In the genomic region with DNA sequence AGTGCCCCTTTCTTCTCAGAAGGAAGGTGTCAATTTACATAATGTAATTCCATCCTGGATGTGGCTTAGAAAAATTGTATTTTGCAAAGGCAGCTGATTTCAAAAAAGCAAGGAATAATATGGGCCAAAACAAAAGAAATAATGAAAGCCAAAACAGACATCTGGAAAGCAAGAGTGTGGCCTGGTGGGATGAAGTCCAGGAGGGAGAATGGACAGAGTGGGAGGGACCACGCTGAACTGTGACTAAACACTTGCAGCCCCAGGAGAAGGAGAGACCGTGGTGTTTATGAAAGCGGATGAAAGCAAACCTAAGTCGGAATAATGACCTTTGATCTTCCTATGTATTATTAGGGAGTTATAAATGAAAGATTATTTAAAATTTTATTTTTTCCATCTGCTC, we compare ENCODE assay signal across 21 mouse cellular contexts. TPM values are rescaled to one million over a fixed set of nuclear protein-coding genes. Genes with fewer than 3 reads are reported as not detected.
DNase-seq lines count a peak whose midpoint lies in the region.
"Had no signal": no experiment of that assay in that cellular context is flagged by ENCODE, and none has a peak within 500 bp of the region (broad histone marks: within the 10 kb centered on the region; RNA-seq: fewer than 3 reads in every experiment).

No protein-coding gene starts in this region.

- peak; percentile 2 for DNase-seq in embryo, embryonic 10 days (ENCODE audit: low spot score)
- DNase-seq in embryo, embryonic 9.5 days (ENCODE audit: extremely low spot score): no peak
- DNase-seq in heart, postnatal 10 days: peak; percentile 37 to 40
- DNase-seq in heart, embryonic 10.5 days (ENCODE audit: low spot score): no peak
- peak; percentile 34 for DNase-seq in gastrocnemius, adult 18-20 months (ENCODE audit: low spot score)
- DNase-seq in gastrocnemius, postnatal 14 days: peak; percentile 59
- DNase-seq in kidney, postnatal 14 days: no peak
- no peak for DNase-seq in frontal cortex, postnatal 14 days (ENCODE audit: low spot score in 2 of 2)
- DNase-seq: adrenal gland, postnatal 14 days; cerebellum, adult 18-20 months; cerebellum, adult 9-11 months; kidney, adult 9 months had no signal

- 0 out of 2 replicates have a peak, but pooled peaks cover 4% of the 10 kb centered on the region for H3K4me1 ChIP-seq in heart, embryonic 10.5 days

- H3K9me3 ChIP-seq in heart, embryonic 10.5 days: no peaks in the 10 kb centered on the region
- H3K9me3 ChIP-seq: forebrain, embryonic 12.5 days; hindbrain, embryonic 12.5 days had no signal

- no peaks in the 10 kb centered on the region for H3K36me3 ChIP-seq in heart, embryonic 10.5 days
- H3K36me3 ChIP-seq: forebrain, embryonic 12.5 days; hindbrain, embryonic 12.5 days had no signal

- no peaks in the 10 kb centered on the region for H3K27me3 ChIP-seq in heart, embryonic 10.5 days (ENCODE audit: insufficient read depth, poor library complexity, severe bottlenecking)
- H3K27me3 ChIP-seq: forebrain, embryonic 12.5 days; hindbrain, embryonic 12.5 days had no signal

- H3K4me3 ChIP-seq in heart, embryonic 10.5 days: no peak overlapping the region
- H3K4me3 ChIP-seq: forebrain, embryonic 12.5 days; heart, adult 2 months; hindbrain, embryonic 12.5 days had no signal

- no peak overlapping the region for H3K27ac ChIP-seq in heart, embryonic 10.5 days
- H3K27ac ChIP-seq: forebrain, embryonic 12.5 days; heart, adult 2 months; hindbrain, embryonic 12.5 days; kidney, postnatal 0 days had no signal

- WGBS in heart, embryonic 10.5 days: 86% methylated on average over 4 of the region's 4 CpGs

- intact Hi-C loops in heart, postnatal 10 days (cut with DNase I): no loop called here
- intact Hi-C loops in gastrocnemius, postnatal 14 days (cut with DNase I; ENCODE audit: low total_unique reads): no loop called here

RNA-seq across cellular contexts. Expression of a gene that starts 19.9 kb away (rescaled TPM):
- total RNA-seq in heart, postnatal 10 days (2021): 1 to 10 TPM; 7.1 to 7.2 TPM
- polyA plus RNA-seq in heart, embryonic 10.5 days (2016; fragmentation: Nextera tagmentation; extraction: Ambion mirVana): 6.2 and 6.5 TPM in 2 replicates
- total RNA-seq in gastrocnemius, adult 18-20 months (2021): 1 to 10 TPM; 8.4 to 9.5 TPM
- 1 to 10 TPM; 6.1 to 6.4 TPM for total RNA-seq in gastrocnemius, postnatal 14 days (2021)

RNA-seq across cellular contexts. Expression of a gene that starts 45.6 kb away (rescaled TPM):
- 10 to 100 TPM; 79.1 to 80.1 TPM for total RNA-seq in heart, postnatal 10 days (2021)
- polyA plus RNA-seq in heart, embryonic 10.5 days (2016; fragmentation: Nextera tagmentation; extraction: Ambion mirVana): 78.4 and 96.1 TPM in 2 replicates
- total RNA-seq in gastrocnemius, adult 18-20 months (2021): 10 to 100 TPM; 51.4 to 68.7 TPM
- total RNA-seq in gastrocnemius, postnatal 14 days (2021): 10 to 100 TPM; 43.7 to 56.5 TPM

RNA-seq across cellular contexts. Expression of a gene that starts 52.7 kb away (rescaled TPM):
- under 1 TPM in 1 of 2 experiments, not detected in 1; 0.15 TPM for total RNA-seq in heart, postnatal 10 days (2021)
- polyA plus RNA-seq in heart, embryonic 10.5 days (2016; fragmentation: Nextera tagmentation; extraction: Ambion mirVana): 0.06 and 0.16 TPM in 2 replicates
- total RNA-seq in gastrocnemius, adult 18-20 months (2021): under 1 TPM; 0.12 to 0.30 TPM
- total RNA-seq in gastrocnemius, postnatal 14 days (2021): under 1 TPM in 1 of 2 experiments, not detected in 1; 0.27 TPM
- total RNA-seq: common myeloid progenitor, adult 5-6 weeks; gastrocnemius, postnatal 4 days; MEL had no signal
- polyA plus RNA-seq: heart, adult 2 months; inflammation-experienced regulatory T-cells, adult 6 months; intestine, postnatal 0 days; kidney, postnatal 0 days had no signal

Comparison
In these comparisons a context has a peak if more than half of its experiments do, and no peak if none do; other contexts are left out.
1. DNase-seq: peak in embryo, embryonic 10 days (single experiment), heart, postnatal 10 days (2 of 2), gastrocnemius, adult 18-20 months (single experiment) and gastrocnemius, postnatal 14 days (single experiment); none in embryo, embryonic 9.5 days (single experiment), heart, embryonic 10.5 days (single experiment), kidney, postnatal 14 days (single experiment) and frontal cortex, postnatal 14 days (0 of 2).